Mouse (Mus musculus) ES-Bruce4 (cell line): ENCODE measurements around the gene Gramd4.

Experiments used
- CTCF ChIP-seq: IDR thresholded peaks from one replicate; pipeline ENCODE4 v1.8.1; 2011; ENCODE audit warnings: low read depth, low read length
- EP300 ChIP-seq: IDR thresholded peaks from 2 replicates; pipeline ENCODE4 v1.6.1; 2011; ENCODE audit warnings: low read depth, low read length; ENCODE audit not compliant: insufficient read depth
- POLR2A ChIP-seq: IDR thresholded peaks from one replicate; pipeline ENCODE4 v1.8.1; 2011; ENCODE audit warnings: low read length; ENCODE audit not compliant: insufficient read depth

DNA sequence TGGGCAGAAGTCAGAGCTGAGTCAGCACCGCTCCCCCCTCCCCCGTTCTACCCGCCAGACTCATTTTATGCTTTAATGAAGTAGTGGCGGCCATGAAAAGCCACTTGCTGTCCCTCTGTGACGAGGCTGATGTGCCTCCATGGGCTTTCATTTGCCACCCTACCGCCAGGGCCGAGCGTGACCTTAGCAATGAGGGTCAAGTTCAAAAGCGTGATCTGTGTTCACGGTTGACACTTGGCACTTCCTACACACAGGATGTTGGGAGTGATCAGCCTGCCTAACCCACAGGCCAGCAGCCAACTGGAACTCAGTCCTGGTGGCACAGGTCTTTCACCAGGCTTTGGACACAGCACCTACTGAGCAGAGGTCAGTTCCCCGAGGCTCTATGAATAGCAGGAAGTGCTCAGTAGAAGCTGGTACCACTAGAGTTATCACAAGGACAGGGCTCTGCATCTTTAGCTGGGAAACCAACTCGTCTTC lies 96.0 kb downstream of the Gramd4 start:
- TF ChIP-seq CTCF = no peak
- no peak for TF ChIP-seq POLR2A
- no peak for TF ChIP-seq EP300
